Mouse (Mus musculus): ENCODE data around the gene Myo1d.

DNA sequence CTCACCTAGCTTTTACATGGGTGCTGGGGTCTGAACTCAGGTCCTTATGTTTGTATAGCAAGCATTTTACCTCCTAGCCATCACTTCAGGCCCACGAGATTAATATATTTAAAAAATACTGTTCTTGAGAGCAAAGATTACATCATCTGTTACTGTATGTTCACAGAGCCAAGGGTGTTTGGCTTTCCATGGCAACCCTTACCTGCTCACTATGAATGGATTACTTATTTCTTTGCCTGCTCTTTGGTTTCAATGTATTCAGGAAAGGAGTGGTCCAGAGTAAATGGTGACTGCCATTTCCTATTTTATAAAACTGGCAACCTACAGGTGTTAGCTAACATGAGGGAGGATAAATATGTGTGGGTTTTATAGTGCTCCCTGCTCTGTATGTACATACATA is 66.1 kb downstream of the Myo1d start:
- TF ChIP-seq POLR2A (IDR thresholded peaks at IDR 0.05; ENCODE audit: borderline replicate concordance, insufficient read depth, low read length): no peak
- TF ChIP-seq CTCF (IDR thresholded peaks at IDR 0.05; ENCODE audit: borderline replicate concordance, insufficient read depth, low read depth, low read length): no peak

All from cerebellum, adult 2 months (tissue).